Mouse (Mus musculus): ENCODE results near the gene Il16. TPM values are rescaled to one million over a fixed set of nuclear protein-coding genes. Genes with fewer than 3 reads are reported as not detected.
"Not testable (repeated sequence)": the region's sequence is repeated elsewhere in the genome, so short reads cannot be mapped to it uniquely, and the experiment has no call there.

The Il16 gene
- total and polyA plus RNA-seq, 2 experiments from 2014 or later = 3.3 to 4.3 TPM

DNA sequence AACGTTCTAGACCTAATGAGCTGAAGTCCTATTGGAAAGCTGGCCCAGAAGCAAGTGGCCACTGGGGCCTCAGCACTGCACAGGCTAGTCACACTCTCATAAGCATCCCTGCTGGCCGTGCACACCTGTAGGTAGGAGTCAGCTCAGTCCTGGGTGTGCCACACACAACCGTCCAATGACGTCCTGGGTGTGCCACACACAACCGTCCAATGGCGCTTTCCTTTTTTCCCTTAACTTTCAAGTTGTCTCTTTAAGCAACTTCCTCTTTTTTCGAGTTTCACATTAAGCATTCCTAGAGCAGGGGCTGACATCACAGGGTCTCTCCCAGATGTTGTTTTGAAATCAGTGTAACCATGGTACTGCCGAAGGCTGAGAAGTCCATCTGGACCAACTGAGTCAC, 25.3 kb downstream of the Il16 start:
- no peaks in the 10 kb centered on the region for H3K27me3 ChIP-seq (ENCODE audit: control insufficient read depth, insufficient read depth, low read length)
- H3K9me3 ChIP-seq (replicated peaks; ENCODE audit: control insufficient read depth, low read length) = no peaks in the 10 kb centered on the region
- H3K9ac ChIP-seq (replicated peaks; ENCODE audit: low read depth, low read length) = no peak overlapping the region
- no peak for DNase-seq (ENCODE audit: low spot score)
- WGBS = 70% methylated on average over 8 of the region's 8 CpGs
- no peak for ATAC-seq (ENCODE audit: insufficient read depth, low read depth)
- H3K36me3 ChIP-seq (replicated peaks; ENCODE audit: control insufficient read depth, insufficient read depth, low read length) = no peaks in the 10 kb centered on the region
- no peak overlapping the region for H3K4me2 ChIP-seq (ENCODE audit: low read depth, low read length)
- peaks cover 4% of the 10 kb centered on the region; the same call in 1 of the 2 replicates for H3K4me1 ChIP-seq (ENCODE audit: control insufficient read depth, insufficient read depth)
- H3K27ac ChIP-seq (ENCODE audit: low read depth) = no peak overlapping the region
- H3K4me3 ChIP-seq (ENCODE audit: low read depth, low read length) = no peak overlapping the region
- TF ChIP-seq CTCF (IDR thresholded peaks at IDR 0.05; ENCODE audit: low read depth) (no peak), EP300 (IDR thresholded peaks at IDR 0.05; ENCODE audit: low read depth) (no peak)

DNA sequence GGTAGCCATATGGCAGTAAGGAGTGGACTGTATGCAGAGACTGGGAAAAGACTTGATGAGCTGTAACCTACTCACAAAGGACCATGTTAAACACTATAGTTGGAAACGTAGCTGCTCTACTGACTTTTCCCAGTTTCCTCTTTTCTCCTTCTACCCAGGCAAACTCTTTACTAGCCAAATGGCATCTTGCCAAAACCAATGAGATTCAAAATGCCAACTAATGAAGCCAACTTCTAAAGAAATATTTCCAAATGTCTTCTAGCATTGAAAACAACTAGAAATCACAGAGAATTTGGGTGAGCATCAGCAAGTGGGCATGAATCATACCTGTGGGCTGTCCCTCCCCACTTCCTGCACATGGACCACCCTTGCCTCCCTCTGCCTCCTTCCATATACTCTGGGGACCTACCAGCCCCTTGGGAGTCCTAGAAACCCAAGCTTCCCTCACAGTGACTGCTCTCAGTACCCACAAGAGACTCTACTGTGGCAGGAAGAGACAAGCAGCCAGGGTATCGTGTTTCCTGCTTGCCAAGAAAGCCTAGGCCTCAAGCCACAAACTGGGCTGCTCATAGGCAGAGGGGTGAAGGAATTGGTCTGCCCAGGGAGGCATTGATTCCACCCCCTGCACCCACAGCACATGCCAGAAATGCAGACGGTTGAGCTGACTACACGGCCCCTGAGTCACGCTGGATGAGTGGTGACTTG, 28.4 kb downstream of the Il16 start:
- ATAC-seq (ENCODE audit: insufficient read depth, low read depth) (no peak), DNase-seq (ENCODE audit: low spot score) (no peak)

DNA sequence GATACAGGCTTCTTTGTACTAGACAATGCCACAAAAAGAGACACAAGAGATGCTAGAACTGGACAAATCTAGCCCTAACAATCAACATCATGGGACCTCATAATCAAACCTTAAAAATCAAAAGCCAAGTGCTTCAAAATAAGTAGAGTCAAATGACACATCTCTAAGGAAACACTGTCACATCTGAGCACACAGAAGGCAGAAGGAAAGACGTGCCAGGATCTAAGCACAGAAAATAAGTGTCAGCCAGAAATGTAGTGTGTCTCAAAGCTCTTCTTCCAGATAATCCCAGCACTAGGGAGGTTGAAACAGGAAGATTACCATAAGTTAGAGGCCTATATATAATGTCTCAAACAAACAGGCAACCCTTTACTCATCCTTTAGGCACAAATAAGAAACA, 31.9 kb downstream of the Il16 start:
- no peak overlapping the region for H3K4me2 ChIP-seq (ENCODE audit: low read depth, low read length)
- ATAC-seq (ENCODE audit: insufficient read depth, low read depth) (no peak), DNase-seq (ENCODE audit: low spot score) (no peak)
- H3K9me3 ChIP-seq (replicated peaks; ENCODE audit: control insufficient read depth, low read length) = no peaks in the 10 kb centered on the region
- WGBS = 62% methylated on average over 1 of the region's 1 CpGs
- no peak overlapping the region for H3K27ac ChIP-seq (ENCODE audit: low read depth)
- H3K9ac ChIP-seq (replicated peaks; ENCODE audit: low read depth, low read length) = no peak overlapping the region
- TF ChIP-seq EP300 (IDR thresholded peaks at IDR 0.05; ENCODE audit: low read depth) (no peak), CTCF (IDR thresholded peaks at IDR 0.05; ENCODE audit: low read depth) (no peak)
- H3K4me3 ChIP-seq (ENCODE audit: low read depth, low read length) = no peak overlapping the region
- no peaks in the 10 kb centered on the region for H3K27me3 ChIP-seq (ENCODE audit: control insufficient read depth, insufficient read depth, low read length)
- no peaks in the 10 kb centered on the region for H3K4me1 ChIP-seq (ENCODE audit: control insufficient read depth, insufficient read depth)
- no peaks in the 10 kb centered on the region for H3K36me3 ChIP-seq (replicated peaks; ENCODE audit: control insufficient read depth, insufficient read depth, low read length)

More for the DNA sequence above, 28.4 kb downstream of the Il16 start:
- Histone ChIP-seq H3K27me3 (ENCODE audit: control insufficient read depth, insufficient read depth, low read length) (no peaks in the 10 kb centered on the region), H3K27ac (ENCODE audit: low read depth) (no peak overlapping the region), H3K4me1 (ENCODE audit: control insufficient read depth, insufficient read depth) (no peaks in the 10 kb centered on the region), H3K4me3 (ENCODE audit: low read depth, low read length) (no peak overlapping the region), H3K9me3 (replicated peaks; ENCODE audit: control insufficient read depth, low read length) (no peaks in the 10 kb centered on the region), H3K36me3 (replicated peaks; ENCODE audit: control insufficient read depth, insufficient read depth, low read length) (no peaks in the 10 kb centered on the region), H3K9ac (replicated peaks; ENCODE audit: low read depth, low read length) (no peak overlapping the region), H3K4me2 (ENCODE audit: low read depth, low read length) (no peak overlapping the region)
- TF ChIP-seq CTCF (IDR thresholded peaks at IDR 0.05; ENCODE audit: low read depth) (no peak), EP300 (IDR thresholded peaks at IDR 0.05; ENCODE audit: low read depth) (no peak)
- WGBS = 57% methylated on average over 5 of the region's 5 CpGs

DNA sequence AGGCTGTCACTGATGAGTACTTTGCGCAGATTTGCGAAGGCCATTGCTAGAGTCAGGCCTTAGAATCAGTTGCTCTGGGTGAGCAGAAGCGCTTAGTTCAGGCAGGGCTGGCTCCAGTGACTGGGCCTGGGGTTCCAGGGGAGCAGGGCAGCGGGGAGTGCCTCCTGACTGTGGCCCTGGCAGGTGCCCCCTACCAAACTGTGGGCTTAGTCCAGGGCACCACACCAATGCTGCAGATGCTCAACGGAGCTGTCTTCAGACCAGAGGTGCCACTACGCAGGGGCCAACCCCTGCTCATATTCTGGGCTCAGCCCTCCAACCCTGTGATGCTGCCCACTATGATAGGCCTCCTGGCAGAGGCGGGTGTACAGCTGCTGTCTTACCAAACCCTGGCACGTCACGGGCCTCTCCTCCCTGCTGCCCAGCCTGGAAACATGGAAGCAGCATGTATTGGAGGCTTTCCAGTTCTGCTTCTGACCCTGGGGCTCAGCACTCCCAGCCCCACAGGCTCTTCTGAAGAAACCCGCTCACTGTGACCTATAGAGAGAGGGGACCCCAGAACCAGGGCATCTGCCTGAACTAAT, 33.8 kb downstream of the Il16 start:
- H3K4me2 ChIP-seq (ENCODE audit: low read depth, low read length); H3K9ac ChIP-seq (replicated peaks; ENCODE audit: low read depth, low read length); H3K27ac ChIP-seq (ENCODE audit: low read depth); ATAC-seq (ENCODE audit: insufficient read depth, low read depth); H3K4me1 ChIP-seq (ENCODE audit: control insufficient read depth, insufficient read depth); H3K9me3 ChIP-seq (replicated peaks; ENCODE audit: control insufficient read depth, low read length); DNase-seq (ENCODE audit: low spot score); H3K4me3 ChIP-seq (ENCODE audit: low read depth, low read length); H3K27me3 ChIP-seq (ENCODE audit: control insufficient read depth, insufficient read depth, low read length); H3K36me3 ChIP-seq (replicated peaks; ENCODE audit: control insufficient read depth, insufficient read depth, low read length): not testable (repeated sequence)
- 78% methylated on average over 10 of the region's 10 CpGs for WGBS

DNA sequence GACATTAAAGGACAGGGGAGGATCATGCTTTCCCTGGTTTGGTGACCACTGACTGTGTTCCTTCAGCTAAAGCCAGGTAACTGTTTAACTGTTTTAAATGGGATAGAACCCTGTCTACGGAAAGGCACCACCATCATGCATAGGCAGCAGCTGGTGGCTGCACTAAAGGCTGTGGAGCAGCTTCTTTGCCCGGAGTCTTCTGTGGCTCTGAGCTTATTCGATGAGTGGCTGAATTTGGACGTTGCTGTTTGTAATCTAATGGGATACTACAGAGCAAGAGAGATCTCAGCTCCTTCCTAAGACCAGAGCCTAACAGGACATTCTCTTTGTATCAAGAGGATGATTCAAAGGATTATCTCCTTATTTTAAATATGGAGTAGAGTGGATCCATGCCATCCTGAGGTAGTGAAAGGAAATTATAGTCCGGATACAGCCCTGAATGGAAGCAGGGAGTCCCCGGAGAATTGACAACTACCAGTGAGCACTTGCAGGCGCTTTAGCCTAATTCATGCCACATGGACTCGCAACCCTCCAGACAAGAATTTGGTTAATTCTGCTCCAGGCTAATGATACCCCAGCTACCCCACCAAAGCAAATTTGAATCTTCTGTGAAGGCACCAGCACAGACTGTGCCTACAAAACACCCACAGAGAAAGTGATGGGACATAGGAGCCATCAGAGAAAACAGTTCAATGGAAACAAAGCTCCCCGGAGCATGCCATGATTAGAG, 42.3 kb downstream of the Il16 start:
- no peak overlapping the region for H3K4me3 ChIP-seq (ENCODE audit: low read depth, low read length)
- no peak for DNase-seq (ENCODE audit: low spot score)
- H3K9ac ChIP-seq (replicated peaks; ENCODE audit: low read depth, low read length) = no peak overlapping the region
- no peaks in the 10 kb centered on the region for H3K4me1 ChIP-seq (ENCODE audit: control insufficient read depth, insufficient read depth)
- WGBS = 71% methylated on average over 9 of the region's 9 CpGs
- no peak overlapping the region for H3K27ac ChIP-seq (ENCODE audit: low read depth)
- no peaks in the 10 kb centered on the region for H3K9me3 ChIP-seq (replicated peaks; ENCODE audit: control insufficient read depth, low read length)
- no peaks in the 10 kb centered on the region for H3K27me3 ChIP-seq (ENCODE audit: control insufficient read depth, insufficient read depth, low read length)
- no peak for ATAC-seq (ENCODE audit: insufficient read depth, low read depth)
- no peak overlapping the region for H3K4me2 ChIP-seq (ENCODE audit: low read depth, low read length)
- TF ChIP-seq EP300 (IDR thresholded peaks at IDR 0.05; ENCODE audit: low read depth) = no peak
- TF ChIP-seq CTCF (IDR thresholded peaks at IDR 0.05; ENCODE audit: low read depth) = no peak
- H3K36me3 ChIP-seq (replicated peaks; ENCODE audit: control insufficient read depth, insufficient read depth, low read length) = no peaks in the 10 kb centered on the region
